Mouse (Mus musculus): Measurements from ENCODE around the gene Tbc1d2.
"Not testable (repeated sequence)": the region's sequence is repeated elsewhere in the genome, so short reads cannot be mapped to it uniquely, and the experiment has no call there.

Tbc1d2 gene

GRCm38 (mm10) chr4:46642924-46643675 lies 6.9 kb downstream of the Tbc1d2 start:
- no peak for DNase-seq (ENCODE audit: low spot score in 2 of 2)

- no peak for DNase-seq (ENCODE audit: low spot score in 2 of 2)
These were observed 8.7 kb downstream of the Tbc1d2 start for GRCm38 (mm10) chr4:46641283-46641682.

GRCm38 (mm10) chr4:46639866-46640265 lies 10.1 kb downstream of the Tbc1d2 start:
- no peak for DNase-seq (ENCODE audit: low spot score in 2 of 2)

- not testable (repeated sequence) for DNase-seq (ENCODE audit: low spot score in 2 of 2)
These were observed 12.8 kb downstream of the Tbc1d2 start for GRCm38 (mm10) chr4:46637250-46637649.

- no peak for DNase-seq (ENCODE audit: low spot score in 2 of 2)
These were observed 14.1 kb downstream of the Tbc1d2 start for GRCm38 (mm10) chr4:46635702-46636430.

GRCm38 (mm10) chr4:46634881-46635280 lies 15.1 kb downstream of the Tbc1d2 start:
- DNase-seq (ENCODE audit: low spot score in 2 of 2), result no peak

GRCm38 (mm10) chr4:46633565-46633964 lies 16.4 kb downstream of the Tbc1d2 start:
- not testable (repeated sequence) for DNase-seq (ENCODE audit: low spot score in 2 of 2)

- DNase-seq (ENCODE audit: low spot score in 2 of 2), result no peak
These were observed 17.5 kb downstream of the Tbc1d2 start for GRCm38 (mm10) chr4:46632465-46632864.

- DNase-seq (ENCODE audit: low spot score in 2 of 2), result peak; percentile 20 to 43
These were observed 19.6 kb downstream of the Tbc1d2 start for GRCm38 (mm10) chr4:46630390-46630789.

- no peak for DNase-seq (ENCODE audit: low spot score in 2 of 2)
These were observed 21.1 kb downstream of the Tbc1d2 start for GRCm38 (mm10) chr4:46628873-46629272.

GRCm38 (mm10) chr4:46628081-46628480 lies 21.9 kb downstream of the Tbc1d2 start:
- no peak for DNase-seq (ENCODE audit: low spot score in 2 of 2)

- DNase-seq (ENCODE audit: low spot score in 2 of 2), result no peak
These were observed 24.9 kb downstream of the Tbc1d2 start for GRCm38 (mm10) chr4:46625101-46625500.

GRCm38 (mm10) chr4:46623007-46623406 lies 27.0 kb downstream of the Tbc1d2 start:
- no peak for DNase-seq (ENCODE audit: low spot score in 2 of 2)

- DNase-seq (ENCODE audit: low spot score in 2 of 2), result no peak
These were observed 29.1 kb downstream of the Tbc1d2 start for GRCm38 (mm10) chr4:46620946-46621345.

- DNase-seq (ENCODE audit: low spot score in 2 of 2), result no peak
These were observed 29.7 kb downstream of the Tbc1d2 start for GRCm38 (mm10) chr4:46620330-46620729.

- DNase-seq (ENCODE audit: low spot score in 2 of 2), result no peak
These were observed 31.7 kb downstream of the Tbc1d2 start for GRCm38 (mm10) chr4:46618196-46618817.

GRCm38 (mm10) chr4:46617408-46617807 lies 32.6 kb downstream of the Tbc1d2 start:
- DNase-seq (ENCODE audit: low spot score in 2 of 2), result no peak

- DNase-seq (ENCODE audit: low spot score in 2 of 2), result no peak
These were observed 35.4 kb downstream of the Tbc1d2 start for GRCm38 (mm10) chr4:46614641-46615040.

- no peak for DNase-seq (ENCODE audit: low spot score in 2 of 2)
These were observed 36.4 kb downstream of the Tbc1d2 start for GRCm38 (mm10) chr4:46613618-46614017.

GRCm38 (mm10) chr4:46611181-46611580 lies 38.8 kb downstream of the Tbc1d2 start:
- DNase-seq (ENCODE audit: low spot score in 2 of 2), result peak; percentile 81 to 86

GRCm38 (mm10) chr4:46607601-46608000 lies 42.4 kb downstream of the Tbc1d2 start:
- no peak for DNase-seq (ENCODE audit: low spot score in 2 of 2)

- DNase-seq (ENCODE audit: low spot score in 2 of 2), result no peak
These were observed 44.6 kb downstream of the Tbc1d2 start for GRCm38 (mm10) chr4:46605451-46605850.

- no peak for DNase-seq (ENCODE audit: low spot score in 2 of 2)
These were observed 47.3 kb downstream of the Tbc1d2 start for GRCm38 (mm10) chr4:46602704-46603103.
